Mouse (Mus musculus) C2C12 (cell line): Measurements from ENCODE around the gene Ltf. TPM values are rescaled to one million over a fixed set of nuclear protein-coding genes. Genes with fewer than 3 reads are reported as not detected.

ENCODE experiments used
- H3K27me3 ChIP-seq: one replicate; pipeline ENCODE4 v1.6.1; 2011; ENCODE audit not compliant: control insufficient read depth, insufficient read depth, insufficient read length
- H3K36me3 ChIP-seq: one replicate; pipeline ENCODE4 v1.6.1; 2011; ENCODE audit not compliant: control insufficient read depth, insufficient read depth
- H3K4me3 ChIP-seq: one replicate; pipeline ENCODE4 v1.5.1; 2011; ENCODE audit warnings: mild to moderate bottlenecking, control low read depth; ENCODE audit not compliant: poor library complexity, insufficient read depth, severe bottlenecking
- H3K79me2 ChIP-seq: one replicate; pipeline ENCODE4 v1.6.1; 2011; ENCODE audit not compliant: control insufficient read depth, insufficient read depth
- H3K79me3 ChIP-seq: one replicate; pipeline ENCODE4 v1.6.1; 2011; ENCODE audit warnings: low read depth, control low read depth
- H3ac ChIP-seq: one replicate; pipeline ENCODE3; 2011; ENCODE audit warnings: low read depth; ENCODE audit not compliant: control insufficient read depth, insufficient read length
- CEBPB ChIP-seq: IDR thresholded peaks from one replicate; pipeline ENCODE4 v1.6.1; 2011; ENCODE audit warnings: low read depth, mild to moderate bottlenecking, control low read depth, moderate library complexity
- CTCF ChIP-seq: IDR thresholded peaks from one replicate; pipeline ENCODE4 v1.5.1; 2011; ENCODE audit not compliant: control insufficient read depth, insufficient read depth, insufficient read length
- FOSL1 ChIP-seq: IDR thresholded peaks from one replicate; pipeline ENCODE4 v1.8.0; 2011; ENCODE audit warnings: mild to moderate bottlenecking, low read length; ENCODE audit not compliant: poor library complexity, insufficient read depth, severe bottlenecking
- MAX ChIP-seq: IDR thresholded peaks from one replicate; pipeline ENCODE4 v1.6.1; 2011; ENCODE audit warnings: mild to moderate bottlenecking, control low read depth
- MYOD1 ChIP-seq: IDR thresholded peaks from one replicate; pipeline ENCODE4 v1.6.1; 2011; ENCODE audit warnings: low read depth; ENCODE audit not compliant: control insufficient read depth, insufficient read length
- MYOG ChIP-seq: IDR thresholded peaks from one replicate; pipeline ENCODE4 v1.6.1; 2011; ENCODE audit not compliant: control insufficient read depth, insufficient read length; ENCODE audit errors: extremely low read depth
- USF1 ChIP-seq: IDR thresholded peaks from one replicate; pipeline ENCODE4 v1.6.1; 2011; ENCODE audit warnings: low read depth, mild to moderate bottlenecking, control low read depth, moderate library complexity
- polyA plus RNA-seq: library from polyadenylated mRNA; unstranded; fragments of >200 nt; fragmentation: generic; extraction: Trizol; gene quantifications from one replicate; pipeline ENCODE4 v1.2.1, GENCODE M21; 2012; ENCODE audit warnings: missing spikeins

Ltf gene
- polyA plus RNA-seq, 1 experiment: not detected

- no peaks in the 10 kb centered on the region for H3K36me3 ChIP-seq
- H3K79me2 ChIP-seq: no peaks in the 10 kb centered on the region
- peaks cover 8% of the 10 kb centered on the region for H3K27me3 ChIP-seq
- no peak overlapping the region for H3ac ChIP-seq
- no peaks in the 10 kb centered on the region for H3K79me3 ChIP-seq
- no peak overlapping the region for H3K4me3 ChIP-seq
- TF ChIP-seq FOSL1 (no peak), CEBPB (no peak), CTCF (no peak)
Observed at GRCm38 (mm10) chr9:110988078-110988477, 31.0 kb upstream of the Ltf start.

GRCm38 (mm10) chr9:110989141-110989540 lies 29.9 kb upstream of the Ltf start:
- no peak overlapping the region for H3K4me3 ChIP-seq
- no peaks in the 10 kb centered on the region for H3K79me3 ChIP-seq
- TF ChIP-seq MYOG (no peak), MYOD1 (no peak), CTCF (no peak), FOSL1 (no peak), USF1 (no peak), CEBPB (no peak), MAX (no peak)
- H3ac ChIP-seq: no peak overlapping the region
- no peaks in the 10 kb centered on the region for H3K36me3 ChIP-seq
- no peaks in the 10 kb centered on the region for H3K79me2 ChIP-seq
- H3K27me3 ChIP-seq: peaks cover 8% of the 10 kb centered on the region

- H3K36me3 ChIP-seq: no peaks in the 10 kb centered on the region
- no peak overlapping the region for H3ac ChIP-seq
- H3K79me3 ChIP-seq: no peaks in the 10 kb centered on the region
- H3K79me2 ChIP-seq: no peaks in the 10 kb centered on the region
- no peak overlapping the region for H3K4me3 ChIP-seq
- no peak for TF ChIP-seq MYOG
- peaks cover 8% of the 10 kb centered on the region for H3K27me3 ChIP-seq
Observed at GRCm38 (mm10) chr9:110989543-110989942, 29.5 kb upstream of the Ltf start.

DNA sequence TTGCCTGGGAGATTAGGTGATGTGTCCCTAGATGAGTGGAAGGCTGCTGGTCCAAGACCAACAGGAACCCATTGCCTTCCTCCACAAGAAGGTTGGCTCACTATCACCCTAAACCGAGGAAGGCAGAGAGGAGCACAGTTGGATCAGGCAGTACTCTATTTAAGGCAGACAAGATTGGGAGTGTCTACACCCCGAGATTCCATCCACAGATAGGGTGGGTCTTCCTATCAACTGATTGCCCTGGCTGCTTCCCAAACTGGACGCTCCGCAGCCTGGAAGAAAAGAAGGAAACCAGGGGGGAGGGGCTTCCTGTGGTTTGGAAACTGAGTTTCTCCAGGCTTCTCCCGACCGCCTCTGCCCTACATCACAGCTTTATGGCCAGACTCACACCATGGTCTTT lies 28.9 kb upstream of the Ltf start, which contains the start of gene Rtp3:
Gene Rtp3 (minus strand): TSS at position 380 of the 400 bp plus-strand sequence.
- H3K79me2 ChIP-seq: no peaks in the 10 kb centered on the region
- H3K36me3 ChIP-seq: no peaks in the 10 kb centered on the region
- no peak within 1 kb of the TSS for H3ac ChIP-seq
- H3K4me3 ChIP-seq: no peak within 1 kb of the TSS
- no peaks in the 10 kb centered on the region for H3K79me3 ChIP-seq
- H3K27me3 ChIP-seq: peaks cover 8% of the 10 kb centered on the region
- TF ChIP-seq MYOD1: no peak
- no peak for TF ChIP-seq CEBPB
- TF ChIP-seq USF1: no peak
- TF ChIP-seq MYOG: no peak
- TF ChIP-seq FOSL1: no peak
- TF ChIP-seq MAX: no peak
- no peak for TF ChIP-seq CTCF

DNA sequence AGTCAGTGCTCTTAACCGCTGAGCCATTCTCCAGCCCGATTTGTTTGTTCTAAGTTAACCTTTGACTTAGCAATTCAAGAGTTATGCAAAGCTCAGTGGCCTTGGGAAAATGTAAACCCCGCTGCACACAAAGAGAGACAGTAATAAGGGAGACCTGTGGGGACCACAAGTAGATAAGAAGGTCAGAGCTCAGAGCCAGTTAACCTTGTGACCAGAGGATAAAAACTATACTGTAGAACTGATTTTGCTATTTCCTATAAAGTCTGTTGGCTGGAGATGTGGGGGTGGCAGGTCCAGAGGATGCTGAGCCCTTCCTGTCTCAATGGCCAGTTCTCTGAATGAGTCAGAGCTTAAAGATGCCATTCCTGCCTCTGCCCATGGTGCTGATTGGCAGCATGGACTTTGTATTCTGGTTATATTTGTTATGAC lies 25.8 kb upstream of the Ltf start:
- Histone ChIP-seq H3K79me2 (no peaks in the 10 kb centered on the region), H3K79me3 (no peaks in the 10 kb centered on the region), H3K27me3 (peaks cover 8% of the 10 kb centered on the region), H3K4me3 (no peak overlapping the region), H3ac (no peak overlapping the region), H3K36me3 (no peaks in the 10 kb centered on the region)
- TF ChIP-seq FOSL1 (no peak), MAX (peak; percentile 13)

GRCm38 (mm10) chr9:110994716-110995172 lies 24.3 kb upstream of the Ltf start:
- Histone ChIP-seq H3K36me3 (no peaks in the 10 kb centered on the region), H3K79me2 (no peaks in the 10 kb centered on the region), H3K4me3 (no peak overlapping the region), H3K79me3 (no peaks in the 10 kb centered on the region), H3ac (no peak overlapping the region), H3K27me3 (peaks cover 5% of the 10 kb centered on the region)
- TF ChIP-seq FOSL1: no peak
- no peak for TF ChIP-seq CEBPB
- no peak for TF ChIP-seq MAX
- TF ChIP-seq CTCF: no peak
- no peak for TF ChIP-seq USF1
